Mouse (Mus musculus) spleen, postnatal 4 days (tissue): Measurements from ENCODE around the gene Prickle2.

Source experiments
- DNase-seq, 2 experiments: peaks; one replicate each; pipeline ENCODE4 v3.0.0; 2022; ENCODE audit warnings: low spot score in 2 of 2

Gene Prickle2

GRCm38 (mm10) chr6:92446662-92447061 is 259.3 kb downstream of the Prickle2 start:
- no peak for DNase-seq

- no peak for DNase-seq
These were observed 264.8 kb downstream of the Prickle2 start for GRCm38 (mm10) chr6:92441205-92441604.

- DNase-seq: no peak
These were observed 265.7 kb downstream of the Prickle2 start for GRCm38 (mm10) chr6:92440251-92440650.

GRCm38 (mm10) chr6:92432146-92432545 is 273.8 kb downstream of the Prickle2 start:
- no peak for DNase-seq

GRCm38 (mm10) chr6:92427406-92428171 is 278.4 kb downstream of the Prickle2 start:
- no peak for DNase-seq

GRCm38 (mm10) chr6:92425901-92426300 is 280.1 kb downstream of the Prickle2 start:
- no peak for DNase-seq

- no peak for DNase-seq
These were observed 280.5 kb downstream of the Prickle2 start for GRCm38 (mm10) chr6:92425476-92425875.

GRCm38 (mm10) chr6:92424991-92425390 is 281.0 kb downstream of the Prickle2 start:
- DNase-seq: no peak

- DNase-seq: no peak
These were observed 283.7 kb downstream of the Prickle2 start for GRCm38 (mm10) chr6:92422286-92422685.

- DNase-seq: no peak
These were observed 285.8 kb downstream of the Prickle2 start for GRCm38 (mm10) chr6:92420106-92420505.

- DNase-seq: no peak
These were observed 290.6 kb downstream of the Prickle2 start for GRCm38 (mm10) chr6:92415405-92415755.

GRCm38 (mm10) chr6:92414478-92415404 is 291.2 kb downstream of the Prickle2 start:
- DNase-seq: no peak

GRCm38 (mm10) chr6:92413982-92414381 is 292.0 kb downstream of the Prickle2 start:
- DNase-seq: no peak

- DNase-seq: no peak
These were observed 296.2 kb downstream of the Prickle2 start for GRCm38 (mm10) chr6:92409788-92410187.

- no peak for DNase-seq
These were observed 298.7 kb downstream of the Prickle2 start for GRCm38 (mm10) chr6:92407259-92407658.

- DNase-seq: no peak
These were observed 300.4 kb downstream of the Prickle2 start for GRCm38 (mm10) chr6:92405571-92405970.

GRCm38 (mm10) chr6:92397876-92398275 is 308.1 kb downstream of the Prickle2 start:
- no peak for DNase-seq

- DNase-seq: no peak
These were observed 310.4 kb downstream of the Prickle2 start for GRCm38 (mm10) chr6:92395556-92395955.

GRCm38 (mm10) chr6:92395143-92395542 is 310.8 kb downstream of the Prickle2 start:
- no peak for DNase-seq

GRCm38 (mm10) chr6:92394628-92395027 is 311.3 kb downstream of the Prickle2 start:
- no peak for DNase-seq

GRCm38 (mm10) chr6:92390321-92390720 is 315.6 kb downstream of the Prickle2 start:
- no peak for DNase-seq

- DNase-seq: no peak
These were observed 317.3 kb downstream of the Prickle2 start for GRCm38 (mm10) chr6:92388681-92389080.
